Mouse (Mus musculus) midbrain, embryonic 11.5 days (tissue): ENCODE measurements at regions not wholly inside any gene's neighbourhood (a gene's known extent, or its start where the extent isn't known, plus 50 kb on each side); places are given as distances from the start of the nearest gene placed in this dataset.
"Not testable (repeated sequence)": the region's sequence is repeated elsewhere in the genome, so short reads cannot be mapped to it uniquely, and the experiment has no call there.

Source experiments
- ATAC-seq: fragments of 200-750 bp; cut with Nextera tagmentation; 2 replicates; pipeline ENCODE4 v1.8.0; 2017; ENCODE audit warnings: moderate TSS enrichment, moderate library complexity; ENCODE audit not compliant: low FRiP score
- DNase-seq: peaks from one replicate; pipeline ENCODE4 v3.0.0; 2015; ENCODE audit warnings: low spot score; ENCODE audit errors: missing footprints
- H3K27ac ChIP-seq: fragments of 300-500 bp; sonication (generic); 2 replicates; pipeline ENCODE4 v1.5.1; 2014; ENCODE audit warnings: low read depth, low read length
- H3K27me3 ChIP-seq: fragments of 300-500 bp; sonication (generic); 2 replicates; pipeline ENCODE4 v1.6.1; 2014; ENCODE audit warnings: mild to moderate bottlenecking, low read length, moderate library complexity, mixed read lengths; ENCODE audit not compliant: control insufficient read depth, insufficient read depth
- H3K36me3 ChIP-seq: fragments of 300-500 bp; sonication (generic); 2 replicates; pipeline ENCODE4 v1.6.1; 2014; ENCODE audit warnings: mild to moderate bottlenecking, low read length, moderate library complexity, mixed read lengths; ENCODE audit not compliant: control insufficient read depth, insufficient read depth
- H3K4me1 ChIP-seq: fragments of 300-500 bp; sonication (generic); 2 replicates; pipeline ENCODE4 v1.6.1; 2014; ENCODE audit warnings: low read length; ENCODE audit not compliant: control insufficient read depth, insufficient read depth
- H3K4me2 ChIP-seq: fragments of 300-500 bp; sonication (generic); 2 replicates; pipeline ENCODE4 v1.6.1; 2014; ENCODE audit warnings: mild to moderate bottlenecking, moderate library complexity
- H3K4me3 ChIP-seq: fragments of 300-500 bp; sonication (generic); 2 replicates; pipeline ENCODE4 v1.5.1; 2014; ENCODE audit warnings: low read depth, low read length
- H3K9ac ChIP-seq: fragments of 300-500 bp; sonication (generic); 2 replicates; pipeline ENCODE4 v1.6.1; 2014; ENCODE audit warnings: low read length
- H3K9me3 ChIP-seq: fragments of 300-500 bp; sonication (generic); 2 replicates; pipeline ENCODE4 v1.6.1; 2016; ENCODE audit warnings: low read length; ENCODE audit not compliant: control insufficient read depth
- WGBS: fragments of 180-500 bp; shearing (Covaris S2); extraction: QIAGEN DNeasy Blood & Tissue Kit; methylation state at CpG from one replicate; pipeline ENCODE4 v1.1.7; 2014; 5-methylcytosine and 5-hydroxymethylcytosine counted together

- Histone ChIP-seq H3K9me3 (no peaks in the 10 kb centered on the region), H3K4me2 (no peak overlapping the region), H3K9ac (no peak overlapping the region), H3K4me1 (no peaks in the 10 kb centered on the region), H3K4me3 (no peak overlapping the region), H3K27me3 (no peaks in the 10 kb centered on the region), H3K27ac (no peak overlapping the region), H3K36me3 (no peaks in the 10 kb centered on the region)
- DNase-seq: no peak
- no peak for ATAC-seq
- WGBS: 85% methylated on average over 7 of the region's 7 CpGs
Observed at GRCm38 (mm10) chr12:97137924-97138323, 1121.3 kb downstream of the Galc start.

- Histone ChIP-seq H3K4me3 (no peak overlapping the region), H3K36me3 (no peaks in the 10 kb centered on the region), H3K27me3 (no peaks in the 10 kb centered on the region), H3K9me3 (no peaks in the 10 kb centered on the region), H3K4me1 (no peaks in the 10 kb centered on the region), H3K4me2 (no peak overlapping the region), H3K9ac (no peak overlapping the region), H3K27ac (no peak overlapping the region)
- DNase-seq (peak; percentile 92), ATAC-seq (no peak)
Observed at GRCm38 (mm10) chr12:97130276-97130675, 1129.0 kb downstream of the Galc start.

- no peak overlapping the region for H3K9ac ChIP-seq
- H3K4me2 ChIP-seq: no peak overlapping the region
- no peak for ATAC-seq
- H3K9me3 ChIP-seq: no peaks in the 10 kb centered on the region
- 65% methylated on average over 2 of the region's 2 CpGs for WGBS
- no peak for DNase-seq
- H3K27ac ChIP-seq: no peak overlapping the region
- H3K4me3 ChIP-seq: no peak overlapping the region
- H3K36me3 ChIP-seq: no peaks in the 10 kb centered on the region
- H3K4me1 ChIP-seq: no peaks in the 10 kb centered on the region
- no peaks in the 10 kb centered on the region for H3K27me3 ChIP-seq
Observed at GRCm38 (mm10) chr12:97090577-97091214, 1168.6 kb downstream of the Galc start.

GRCm38 (mm10) chr12:97061352-97061895, 1197.8 kb downstream of the Galc start:
- H3K9me3 ChIP-seq, H3K36me3 ChIP-seq, H3K27ac ChIP-seq, H3K4me3 ChIP-seq, H3K4me1 ChIP-seq, H3K9ac ChIP-seq, H3K4me2 ChIP-seq, H3K27me3 ChIP-seq, DNase-seq: not testable (repeated sequence)
- ATAC-seq: peak; percentile 100
- 86% methylated on average over 8 of the region's 13 CpGs for WGBS

GRCm38 (mm10) chr12:97047674-97048073, 1211.6 kb downstream of the Galc start:
- no peak overlapping the region for H3K4me2 ChIP-seq
- ATAC-seq (no peak), DNase-seq (no peak)
- no peaks in the 10 kb centered on the region for H3K27me3 ChIP-seq
- H3K4me3 ChIP-seq: no peak overlapping the region
- H3K4me1 ChIP-seq: no peaks in the 10 kb centered on the region
- no peak overlapping the region for H3K27ac ChIP-seq
- H3K9ac ChIP-seq: no peak overlapping the region
- H3K9me3 ChIP-seq: no peaks in the 10 kb centered on the region
- WGBS: 95% methylated on average over 2 of the region's 2 CpGs
- no peaks in the 10 kb centered on the region for H3K36me3 ChIP-seq
